In genomic region chr6:110577216-110577615, GRCm38 (mm10) we compare ENCODE assay signal across 9 mouse cellular contexts.
"Had no signal": no experiment of that assay in that cellular context is flagged by ENCODE, and none has a peak within 500 bp of the region (broad histone marks: within the 10 kb centered on the region; RNA-seq: fewer than 3 reads in every experiment).

No protein-coding gene starts in this region.

- DNase-seq: kidney, adult 18-20 months; kidney, adult 9 months; kidney, postnatal 14 days; kidney, postnatal 4 days; liver, embryonic 13.5 days; lung, adult 2 months; lung, postnatal 14 days; retina, postnatal 1 day; thymus, postnatal 25 days had no signal
